In the genomic region with DNA sequence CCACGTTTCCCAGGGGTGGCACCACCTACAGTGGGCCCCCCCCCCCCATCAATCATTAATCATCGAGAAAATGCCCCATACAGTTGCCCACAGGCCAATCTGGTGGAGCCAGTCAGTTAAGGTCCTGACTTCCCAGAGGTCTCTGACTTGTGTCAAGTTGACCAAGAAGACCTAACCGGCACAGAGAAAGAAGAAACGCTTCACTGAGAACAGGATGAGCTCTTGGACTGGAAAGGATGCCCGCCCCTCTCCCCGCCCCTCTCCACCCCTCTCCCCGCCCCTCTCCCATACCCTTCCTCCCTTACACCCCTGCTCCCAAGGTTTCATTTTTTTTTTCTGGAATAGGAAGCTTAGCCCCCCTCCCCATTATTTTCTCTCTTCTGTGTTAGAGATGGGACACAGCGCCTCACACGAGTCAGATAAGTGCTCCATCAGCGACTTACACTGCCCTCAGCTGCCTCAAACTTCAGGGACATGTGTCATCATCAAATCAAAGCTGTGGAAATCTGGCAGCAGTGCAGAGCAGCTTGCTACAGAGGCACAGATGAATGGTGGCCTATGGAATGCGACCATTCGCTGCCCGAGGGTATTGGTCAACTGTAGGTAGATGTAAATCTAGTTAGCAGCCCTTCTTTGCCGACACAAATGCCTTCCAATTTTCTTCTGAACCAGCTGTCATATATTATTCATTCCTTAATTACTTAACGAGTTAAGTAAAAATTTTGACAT, we compare ENCODE assay signal across 9 mouse cellular contexts. TPM values are rescaled to one million over a fixed set of nuclear protein-coding genes. Genes with fewer than 3 reads are reported as not detected.
DNase-seq lines count a peak whose midpoint lies in the region; ATAC-seq and TF ChIP-seq lines count a peak whose summit lies in the region.
"Had no signal": no experiment of that assay in that cellular context is flagged by ENCODE, and none has a peak within 500 bp of the region (broad histone marks: within the 10 kb centered on the region; RNA-seq: fewer than 3 reads in every experiment).

No protein-coding gene starts in this region.

- 18% methylated on average over 15 of the region's 15 CpGs for WGBS in heart, embryonic 14.5 days
- 30% methylated on average over 15 of the region's 15 CpGs for WGBS in lung, postnatal 0 days
- WGBS in embryonic facial prominence, embryonic 10.5 days = 34% methylated on average over 15 of the region's 15 CpGs
- 46% methylated on average over 13 of the region's 15 CpGs for WGBS in liver, postnatal 0 days (ENCODE audit: insufficient replicate concordance)

- H3K4me1 ChIP-seq in heart, embryonic 14.5 days (ENCODE audit: control insufficient read depth in 2 of 2, insufficient read depth in 2 of 2, low read length in 2 of 2) = peaks cover 38 to 40% of the 10 kb centered on the region in 2 experiments
- 0 out of 2 replicates have a peak, but pooled peaks cover under 1% of the 10 kb centered on the region for H3K4me1 ChIP-seq in lung, postnatal 0 days (ENCODE audit: insufficient read depth, low read depth, low read length)
- H3K4me1 ChIP-seq in embryonic facial prominence, embryonic 10.5 days = peaks cover 53% of the 10 kb centered on the region
- peaks cover 15% of the 10 kb centered on the region for H3K4me1 ChIP-seq in liver, postnatal 0 days (ENCODE audit: insufficient read depth)

- no peak for DNase-seq in heart, adult 9 months (ENCODE audit: low spot score in 2 of 2)
- DNase-seq in lung, postnatal 0 days (ENCODE audit: low spot score) = peak; percentile 69
- no peak for DNase-seq in lung, postnatal 36 days
- peak; percentile 37 for DNase-seq in embryonic facial prominence, embryonic 10.5 days (ENCODE audit: low spot score)
- DNase-seq in liver, postnatal 0 days = no peak
- no peak for DNase-seq in natural killer cell, adult 2 months (ENCODE audit: low spot score in 2 of 2)
- DNase-seq in thymus, postnatal 10 days (ENCODE audit: low spot score in 2 of 2) = no peak

- H3K9me3 ChIP-seq in heart, embryonic 14.5 days (ENCODE audit: control insufficient read depth, low read length) = no peaks in the 10 kb centered on the region
- H3K9me3 ChIP-seq in lung, postnatal 0 days (ENCODE audit: low read length) = no peaks in the 10 kb centered on the region
- H3K9me3 ChIP-seq in embryonic facial prominence, embryonic 10.5 days = no peaks in the 10 kb centered on the region
- H3K9me3 ChIP-seq in liver, postnatal 0 days (ENCODE audit: low read length) = no peaks in the 10 kb centered on the region

- no peak for ATAC-seq in heart, embryonic 14.5 days (ENCODE audit: insufficient number of reproducible peaks, insufficient read depth, low FRiP score, low read depth)
- peak; percentile 65 for ATAC-seq in lung, postnatal 0 days
- peak; percentile 55 for ATAC-seq in liver, postnatal 0 days
- ATAC-seq: inflammation-experienced regulatory T-cells, adult 6 months had no signal

- TF ChIP-seq CTCF in lung, postnatal 0 days (IDR thresholded peaks at IDR 0.05) = peak; percentile 11; the same call in 1 of the 2 replicates
- TF ChIP-seq CTCF in liver, postnatal 0 days (IDR thresholded peaks at IDR 0.05; ENCODE audit: low read depth) = no peak

- H3K27ac ChIP-seq in heart, embryonic 14.5 days (replicated peaks in 1 of 2; ENCODE audit: control insufficient read depth in 1 of 2, insufficient read depth in 1 of 2, low read depth in 2 of 2, low read length in 2 of 2) = peak overlapping the region in 1 of 2 experiments; percentile 24; a peak in 1 of 4 replicates
- no peak overlapping the region for H3K27ac ChIP-seq in lung, postnatal 0 days (ENCODE audit: low read length)
- no peak overlapping the region for H3K27ac ChIP-seq in embryonic facial prominence, embryonic 10.5 days (replicated peaks)
- no peak overlapping the region for H3K27ac ChIP-seq in liver, postnatal 0 days (ENCODE audit: low read depth)

- H3K27me3 ChIP-seq in heart, embryonic 14.5 days (ENCODE audit: control insufficient read depth, insufficient read depth, low read length) = no peaks in the 10 kb centered on the region
- H3K27me3 ChIP-seq in lung, postnatal 0 days (replicated peaks; ENCODE audit: insufficient read depth, low read length) = no peaks in the 10 kb centered on the region
- no peaks in the 10 kb centered on the region for H3K27me3 ChIP-seq in embryonic facial prominence, embryonic 10.5 days (replicated peaks; ENCODE audit: low read depth, poor library complexity, severe bottlenecking)
- H3K27me3 ChIP-seq in liver, postnatal 0 days (ENCODE audit: insufficient read depth, low read length) = no peaks in the 10 kb centered on the region

- TF ChIP-seq EP300 in lung, postnatal 0 days (IDR thresholded peaks at IDR 0.05) = no peak
- TF ChIP-seq EP300 in liver, postnatal 0 days (IDR thresholded peaks at IDR 0.05; ENCODE audit: low read depth) = no peak

- H3K4me2 ChIP-seq in heart, embryonic 14.5 days (ENCODE audit: low read length) = peak overlapping the region; percentile 41
- H3K4me2 ChIP-seq in lung, postnatal 0 days (replicated peaks; ENCODE audit: low read depth, low read length) = 0 out of 2 replicates have a peak overlapping the region, but pooled peaks have one; percentile 5
- H3K4me2 ChIP-seq in liver, postnatal 0 days (ENCODE audit: low read depth, low read length) = peak overlapping the region; percentile 41

- peak overlapping the region; percentile 21; the same call in 1 of the 2 replicates for H3K9ac ChIP-seq in heart, embryonic 14.5 days (ENCODE audit: low read length)
- H3K9ac ChIP-seq in lung, postnatal 0 days (replicated peaks; ENCODE audit: low read depth) = no peak overlapping the region
- no peak overlapping the region for H3K9ac ChIP-seq in liver, postnatal 0 days (replicated peaks)

- H3K4me3 ChIP-seq in heart, embryonic 14.5 days (ENCODE audit: control insufficient read depth in 1 of 2, insufficient read depth in 1 of 2, low read depth in 1 of 2, low read length in 2 of 2) = peak overlapping the region in 1 of 2 experiments; percentile 3; a peak in 1 of 4 replicates
- no peak overlapping the region for H3K4me3 ChIP-seq in lung, postnatal 0 days (ENCODE audit: low read depth, low read length)
- peak overlapping the region; percentile 17; the same call in 1 of the 2 replicates for H3K4me3 ChIP-seq in embryonic facial prominence, embryonic 10.5 days
- H3K4me3 ChIP-seq in liver, postnatal 0 days (ENCODE audit: low read depth, low read length) = no peak overlapping the region

- H3K36me3 ChIP-seq in heart, embryonic 14.5 days (ENCODE audit: control insufficient read depth, insufficient read depth, low read length) = no peaks in the 10 kb centered on the region
- no peaks in the 10 kb centered on the region for H3K36me3 ChIP-seq in lung, postnatal 0 days (ENCODE audit: insufficient read depth, low read length)
- H3K36me3 ChIP-seq in embryonic facial prominence, embryonic 10.5 days (replicated peaks) = no peaks in the 10 kb centered on the region
- H3K36me3 ChIP-seq in liver, postnatal 0 days (replicated peaks; ENCODE audit: insufficient read depth, low read length) = no peaks in the 10 kb centered on the region

RNA-seq across cellular contexts. Expression of a gene that starts 34.0 kb away (rescaled TPM):
- polyA plus RNA-seq in heart, embryonic 14.5 days (2014; fragmentation: Nextera tagmentation; extraction: Ambion mirVana) = 17.9 and 25.2 TPM in 2 replicates
- polyA plus RNA-seq in lung, postnatal 0 days (2015; fragmentation: Nextera tagmentation; extraction: Ambion mirVana) = 24.4 and 27.3 TPM in 2 replicates
- 6.0 and 6.3 TPM in 2 replicates for polyA plus RNA-seq in embryonic facial prominence, embryonic 10.5 days (2016; fragmentation: Nextera tagmentation; extraction: Ambion mirVana)
- 17.7 and 18.0 TPM in 2 replicates for polyA plus RNA-seq in liver, postnatal 0 days (2015; fragmentation: Nextera tagmentation; extraction: Ambion mirVana)

RNA-seq across cellular contexts. Expression of a gene that starts 51.5 kb away (rescaled TPM):
- 12.3 and 13.5 TPM in 2 replicates for polyA plus RNA-seq in heart, embryonic 14.5 days (2014; fragmentation: Nextera tagmentation; extraction: Ambion mirVana)
- polyA plus RNA-seq in lung, postnatal 0 days (2015; fragmentation: Nextera tagmentation; extraction: Ambion mirVana) = 23.5 and 26.4 TPM in 2 replicates
- polyA plus RNA-seq in embryonic facial prominence, embryonic 10.5 days (2016; fragmentation: Nextera tagmentation; extraction: Ambion mirVana) = 8.2 and 8.4 TPM in 2 replicates
- 16.3 and 16.8 TPM in 2 replicates for polyA plus RNA-seq in liver, postnatal 0 days (2015; fragmentation: Nextera tagmentation; extraction: Ambion mirVana)

Comparison
In these comparisons a context has a peak if more than half of its experiments do, and no peak if none do; other contexts are left out.
1. DNase-seq: peak in lung, postnatal 0 days (single experiment) and embryonic facial prominence, embryonic 10.5 days (single experiment); none in heart, adult 9 months (0 of 2), lung, postnatal 36 days (single experiment), liver, postnatal 0 days (single experiment), natural killer cell, adult 2 months (0 of 2) and thymus, postnatal 10 days (0 of 2).
2. Peak in every context shown above with its lines, with median percentiles within 50 percentile points of each other: H3K4me2 ChIP-seq.